Mouse (Mus musculus) CD4-positive helper T cell, adult 2 months (primary cell): ENCODE measurements around the gene Pmm2.

Source experiments
- DNase-seq: peaks from one replicate; pipeline ENCODE4 v3.0.0-alpha.2; 2012; ENCODE audit warnings: low read depth, missing footprints, low spot score

Gene Pmm2

GRCm38 (mm10) chr16:8637217-8638051 is at the start of gene Pmm2, which contains the start of gene Tmem186:
Pmm2 (plus strand) TSS chr16:8637674.
Tmem186 (minus strand) TSS chr16:8637712.
- peak; percentile 91 for DNase-seq

GRCm38 (mm10) chr16:8595411-8595810 is 42.1 kb upstream of the Pmm2 start:
- DNase-seq, result no peak

DNA sequence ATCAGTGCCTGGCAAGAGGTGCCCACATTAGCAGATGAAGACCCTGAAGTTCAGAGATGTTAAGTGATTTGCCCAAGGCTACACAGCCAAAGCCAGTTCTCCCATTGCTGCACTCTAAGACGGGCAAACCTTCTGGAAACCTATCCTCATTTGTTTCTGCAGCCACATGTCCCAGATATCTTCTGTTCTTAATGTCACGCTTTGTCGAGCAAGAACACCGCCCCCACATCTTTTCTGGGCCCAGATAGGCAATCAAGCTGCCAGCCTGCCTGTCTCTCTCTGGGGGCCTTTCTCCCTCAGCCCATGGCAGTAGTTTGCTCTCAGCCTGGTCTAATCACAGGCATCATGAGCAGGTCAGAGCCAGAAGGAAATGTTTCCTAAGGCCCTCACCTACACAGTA is 41.1 kb upstream of the Pmm2 start:
- no peak for DNase-seq

GRCm38 (mm10) chr16:8597516-8597915 is 40.0 kb upstream of the Pmm2 start:
- no peak for DNase-seq

GRCm38 (mm10) chr16:8603789-8604188 is 33.7 kb upstream of the Pmm2 start:
- DNase-seq, result no peak

- peak; percentile 44 for DNase-seq
Measured at GRCm38 (mm10) chr16:8610397-8610796, 27.1 kb upstream of the Pmm2 start.

GRCm38 (mm10) chr16:8612214-8613005 is 25.1 kb upstream of the Pmm2 start:
- DNase-seq, result no peak

GRCm38 (mm10) chr16:8613039-8613438 is 24.4 kb upstream of the Pmm2 start:
- DNase-seq, result no peak

DNA sequence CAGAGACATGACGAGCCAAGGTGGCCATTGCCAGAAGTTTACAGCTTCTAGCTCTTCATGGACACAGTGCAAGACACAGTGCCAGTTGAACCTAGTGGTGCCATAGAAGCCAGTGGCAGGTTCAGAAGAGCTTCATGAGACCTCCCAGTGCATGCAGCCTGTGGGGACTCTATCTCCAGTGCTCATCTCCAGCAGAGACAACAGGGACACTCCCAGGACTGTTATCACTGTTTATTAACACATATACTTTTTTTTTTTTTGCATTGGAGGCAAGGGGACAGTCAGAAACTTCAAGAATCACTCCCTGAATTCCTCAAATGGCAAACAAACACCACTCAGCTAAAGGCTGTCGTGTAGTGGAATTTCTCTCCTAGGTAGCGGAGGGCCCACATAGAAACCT is 24.0 kb upstream of the Pmm2 start:
- DNase-seq, result no peak

GRCm38 (mm10) chr16:8619659-8620314 is 17.7 kb upstream of the Pmm2 start:
- no peak for DNase-seq

DNA sequence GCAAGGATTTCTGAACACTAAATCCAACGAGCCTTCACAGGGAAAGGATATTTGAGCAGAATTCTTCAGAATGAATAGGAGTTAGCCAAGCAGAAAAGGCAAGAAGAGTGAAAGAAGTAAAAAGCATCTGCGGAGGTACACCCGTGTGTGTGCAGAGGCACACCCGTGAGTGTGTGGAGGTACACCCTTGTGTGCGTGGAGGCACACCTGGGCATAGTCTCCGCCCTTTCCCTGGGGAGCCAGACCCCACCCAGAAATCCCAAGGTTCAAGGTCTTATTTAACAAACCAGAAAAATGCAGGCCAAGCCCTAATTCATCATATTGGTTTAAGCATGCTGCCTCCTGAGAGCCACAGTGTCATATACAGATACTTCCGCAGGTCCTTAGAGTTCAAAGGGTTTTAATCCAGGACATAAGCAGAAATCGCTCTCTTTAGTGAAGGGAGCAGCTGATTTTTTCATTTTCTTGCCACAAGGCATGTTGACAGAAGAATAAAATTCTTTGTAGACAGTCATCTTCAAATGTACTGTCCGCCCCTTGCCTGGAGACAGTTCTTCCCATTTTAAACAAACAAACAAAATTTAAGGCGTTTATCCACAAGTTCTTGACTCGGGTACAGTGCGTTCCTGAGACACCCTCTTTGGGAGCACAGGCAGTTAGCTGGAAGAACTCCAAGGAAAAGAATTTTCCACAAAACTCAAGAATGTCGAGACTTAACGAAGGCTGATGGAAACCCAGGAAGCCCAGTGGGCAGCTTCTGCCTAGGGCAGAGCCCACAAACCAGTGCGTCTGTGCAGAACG is 17.0 kb upstream of the Pmm2 start:
- DNase-seq, result no peak

DNA sequence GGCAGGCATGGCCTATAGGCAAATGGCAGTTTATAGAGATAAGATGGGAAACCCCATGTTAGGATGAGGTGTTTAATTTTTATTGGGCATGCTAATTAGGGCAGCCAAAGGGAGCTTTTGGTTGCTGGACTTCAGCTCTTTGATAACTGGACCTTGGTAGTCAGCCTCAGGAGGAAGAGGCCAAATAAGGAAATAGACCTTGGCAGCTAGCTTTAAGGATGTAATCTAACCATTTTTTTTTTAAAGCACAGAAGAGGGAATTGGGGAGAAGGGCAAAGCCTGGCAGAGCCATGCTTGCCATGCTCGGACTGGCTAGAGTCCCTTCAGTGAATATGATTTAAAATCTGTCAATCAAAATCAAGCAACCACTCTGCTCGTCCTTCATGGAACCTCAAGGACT is 7.1 kb upstream of the Pmm2 start:
- DNase-seq, result no peak

GRCm38 (mm10) chr16:8631428-8631827 is 6.0 kb upstream of the Pmm2 start:
- DNase-seq, result no peak

GRCm38 (mm10) chr16:8636867-8637216 is 632 bp upstream of the Pmm2 start:
- no peak for DNase-seq

GRCm38 (mm10) chr16:8638131-8638530 is 657 bp downstream of the Pmm2 start:
- DNase-seq, result no peak

DNA sequence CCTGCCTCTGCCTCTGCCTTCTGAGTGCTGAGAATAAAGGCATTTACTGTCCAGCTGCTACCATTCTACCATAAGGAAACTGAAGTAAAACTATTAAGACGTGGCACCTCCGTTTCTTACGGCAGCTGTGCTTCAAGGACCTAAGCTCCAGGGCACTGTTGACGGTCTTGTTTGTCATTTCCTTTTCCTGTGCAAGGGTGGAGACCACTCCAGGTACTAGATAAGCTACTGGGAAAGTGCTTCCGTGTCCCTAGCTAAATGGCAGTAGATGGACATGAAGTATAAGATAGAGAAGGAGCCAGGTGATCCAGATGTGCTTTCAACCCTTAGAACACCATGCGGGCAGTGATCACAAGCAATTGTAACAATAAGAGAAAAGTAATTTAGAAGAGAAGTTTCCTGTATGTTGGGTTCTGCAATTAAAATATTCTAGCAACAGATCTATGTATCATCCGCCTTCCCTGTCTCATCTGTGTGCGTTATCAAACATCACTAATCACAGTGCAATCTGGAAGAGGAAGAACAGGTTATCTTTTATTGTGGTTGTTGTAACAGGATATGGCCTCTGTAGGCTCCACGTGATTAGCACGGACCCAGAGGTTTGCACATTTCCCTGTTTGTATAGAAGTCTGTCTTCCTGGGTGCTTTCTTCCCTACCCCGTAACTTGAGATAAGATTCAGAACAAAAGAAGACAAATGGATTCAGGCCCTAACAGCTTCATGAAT is 2.2 kb downstream of the Pmm2 start:
- DNase-seq, result peak; percentile 80

- DNase-seq, result peak; percentile 62
Measured at GRCm38 (mm10) chr16:8643855-8644254, 6.4 kb downstream of the Pmm2 start.

DNA sequence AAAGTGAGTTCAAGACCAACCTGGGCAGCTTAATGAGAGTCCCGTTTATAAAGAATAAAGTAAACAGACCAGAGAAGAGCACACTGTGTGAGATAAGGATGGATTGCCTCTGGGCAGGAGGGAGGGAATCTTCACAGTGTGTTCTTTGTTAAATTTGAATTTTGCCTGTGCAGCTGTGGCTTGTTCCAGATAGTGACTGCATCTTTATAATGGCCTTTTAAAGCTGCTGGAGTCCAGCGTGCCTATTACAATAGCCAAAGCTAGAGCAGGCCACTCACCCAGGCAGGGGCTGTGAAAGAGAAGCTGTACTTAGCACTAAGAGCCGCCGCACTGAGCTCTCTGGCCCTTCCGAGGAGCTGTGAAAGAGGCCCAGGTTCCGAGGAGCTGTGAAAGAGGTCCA is 8.1 kb downstream of the Pmm2 start:
- no peak for DNase-seq

GRCm38 (mm10) chr16:8650007-8650406 is 12.5 kb downstream of the Pmm2 start:
- DNase-seq, result no peak

GRCm38 (mm10) chr16:8655108-8655507 is 17.6 kb downstream of the Pmm2 start:
- no peak for DNase-seq

DNA sequence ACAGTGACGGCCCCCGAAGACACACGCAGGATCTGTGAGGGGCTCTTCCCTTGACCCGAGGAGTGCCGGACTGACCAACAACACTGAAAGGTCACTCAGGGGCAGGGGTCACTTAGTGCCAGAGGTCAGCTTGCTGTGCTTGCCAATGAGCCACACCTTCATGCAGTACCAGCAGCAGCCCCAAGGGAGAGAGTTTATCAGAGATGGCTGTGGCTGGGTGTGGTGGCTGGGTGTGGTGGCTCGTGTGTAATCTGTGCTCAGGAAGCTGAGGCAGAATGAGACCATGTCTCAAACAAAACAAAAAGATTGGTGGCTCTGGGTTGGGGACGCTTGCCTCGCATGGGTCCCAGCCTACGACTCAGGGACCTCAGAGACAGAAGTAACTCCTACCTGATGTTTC is 18.1 kb downstream of the Pmm2 start:
- peak; percentile 24 for DNase-seq
